Mouse (Mus musculus): ENCODE results near the gene Ccdc9.

GRCm38 (mm10) chr7:16294346-16294745, 7.8 kb upstream of the Ccdc9 start:
- TF ChIP-seq CTCF (IDR thresholded peaks at IDR 0.05; ENCODE audit: low read depth, low read length): no peak
- TF ChIP-seq POLR2A (IDR thresholded peaks at IDR 0.05; ENCODE audit: borderline replicate concordance, low read depth, low read length): no peak
